Mouse (Mus musculus) Patski (cell line): Measurements from ENCODE around the gene Myh2. TPM values are rescaled to one million over a fixed set of nuclear protein-coding genes. Genes with fewer than 3 reads are reported as not detected.

Source experiments
- ATAC-seq: fragments of 100-300 bp; one replicate; pipeline ENCODE4 v1.8.0; 2021
- CTCF ChIA-PET: fragments of 350-600 bp; sonication (Branson Sonifier 250); formaldehyde crosslinking; loops from one replicate; lab custom pipeline; 2022; ENCODE audit warnings: inconsistent platforms; lab: Charles Lee
- POLR2A ChIA-PET: fragments of 350-600 bp; sonication (Branson Sonifier 250); formaldehyde crosslinking; loops from one replicate; lab custom pipeline; 2022; ENCODE audit warnings: antibody characterized with exemption, inconsistent platforms; lab: Charles Lee
- DNase-seq: peaks from one replicate; pipeline ENCODE4 v3.0.0-alpha.2; 2011; ENCODE audit warnings: low read depth, low spot score
- H3K27me3 ChIP-seq: fragments of 371-371 bp; one replicate; pipeline ENCODE4 v1.5.1; 2021
- CTCF ChIP-seq: fragments of 100-300 bp; IDR thresholded peaks from one replicate; pipeline ENCODE4 v1.5.1; 2021
- in situ Hi-C: fragments of 300-500 bp; cut with MboI; formaldehyde crosslinking; loops from 3 replicates; pipeline ENCODE4 v1.11.1; 2018; ENCODE audit warnings: low pct_unique_long_range_greater_than_20kb, mixed read lengths
- polyA plus RNA-seq: library from polyadenylated mRNA; unstranded; gene quantifications from one replicate; pipeline ENCODE4 v1.2.3, GENCODE M21; 2021

Myh2 gene
- polyA plus RNA-seq, 1 experiment from 2014 or later: not detected

DNA sequence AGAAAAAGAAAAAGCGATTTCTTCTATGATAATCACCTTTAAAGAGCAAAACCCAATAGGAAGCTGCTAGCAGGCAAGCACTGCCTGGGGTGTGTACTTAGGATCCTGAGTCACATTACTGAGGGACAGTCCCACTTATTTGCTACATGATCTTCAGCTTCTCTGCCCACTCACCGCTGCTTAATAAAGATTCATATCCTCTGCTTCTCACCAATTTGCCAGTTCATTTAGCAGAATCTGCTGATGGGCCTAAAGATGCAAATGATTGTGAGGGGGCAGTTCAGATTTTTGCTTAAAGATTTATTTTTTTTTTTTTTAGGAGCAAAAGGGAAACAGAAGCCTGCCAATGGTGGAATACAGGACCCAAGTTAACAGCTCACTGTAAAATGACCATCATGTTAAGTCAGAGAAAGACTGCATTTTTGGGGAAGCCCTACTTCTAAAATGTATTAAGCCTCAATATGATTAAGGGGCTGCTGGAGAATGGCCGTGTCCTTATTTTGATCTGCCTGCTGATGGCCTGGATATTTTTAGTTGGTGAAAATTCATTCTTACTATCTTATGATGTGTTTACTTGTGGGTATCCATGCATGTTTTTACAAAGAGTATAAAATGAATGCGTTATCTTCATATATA, 26.8 kb upstream of the Myh2 start:
- in situ Hi-C loops: no loop called here
- peaks cover 42% of the 10 kb centered on the region for H3K27me3 ChIP-seq
- CTCF ChIA-PET: no interaction called here
- ATAC-seq (no peak), DNase-seq (no peak)
- POLR2A ChIA-PET: no interaction called here
- no peak for TF ChIP-seq CTCF

GRCm38 (mm10) chr11:67144559-67145265, 26.1 kb upstream of the Myh2 start:
- TF ChIP-seq CTCF: no peak
- ChIA-PET POLR2A (no interaction called here), CTCF (no interaction called here)
- DNase-seq: no peak
- in situ Hi-C loops: no loop called here
- ATAC-seq: no peak
- H3K27me3 ChIP-seq: peaks cover 42% of the 10 kb centered on the region

GRCm38 (mm10) chr11:67145482-67146408, 25.1 kb upstream of the Myh2 start:
- ChIA-PET POLR2A (no interaction called here), CTCF (no interaction called here)
- no peak for DNase-seq
- TF ChIP-seq CTCF: no peak
- no peak for ATAC-seq
- in situ Hi-C loops: no loop called here
- H3K27me3 ChIP-seq: peaks cover 43% of the 10 kb centered on the region

DNA sequence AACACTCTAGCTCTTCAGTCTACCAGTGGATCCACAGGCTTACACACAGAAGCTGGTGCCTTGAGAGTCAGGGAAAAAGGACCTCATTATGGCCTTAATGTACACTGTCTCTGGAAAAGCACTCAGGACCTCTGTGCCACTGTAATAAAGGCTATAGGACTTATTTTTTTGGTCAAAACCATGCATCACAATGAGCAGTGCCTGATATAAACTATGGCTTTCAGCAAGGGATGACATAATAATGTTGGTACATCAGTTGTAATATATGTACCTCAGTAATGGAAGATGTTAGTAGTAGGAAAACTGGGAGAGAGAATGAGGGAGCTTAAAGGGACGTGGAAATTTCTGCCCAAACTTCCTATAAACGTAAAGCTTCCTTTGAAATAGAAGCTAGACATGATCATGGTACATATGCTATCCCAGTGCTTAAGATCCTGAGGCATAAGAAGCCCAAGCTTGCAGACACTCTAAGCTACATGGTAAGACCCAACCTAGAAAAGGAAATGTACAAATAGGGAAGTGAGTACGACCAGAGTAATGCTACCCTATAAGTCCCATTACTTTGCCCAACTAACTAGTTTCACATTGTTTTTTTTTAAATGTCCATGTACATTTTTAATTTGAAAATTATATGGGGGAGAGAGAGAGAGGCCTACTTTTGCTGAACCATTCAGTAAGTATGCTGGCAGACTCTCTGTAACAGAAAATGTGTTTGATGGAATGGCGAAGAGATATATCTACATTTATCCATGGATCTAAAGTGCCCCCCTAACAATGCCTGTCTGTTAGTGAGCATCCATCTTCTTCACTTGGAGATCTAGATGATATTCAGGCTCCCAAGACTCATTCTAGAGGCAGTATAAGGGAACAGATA, 24.2 kb upstream of the Myh2 start:
- ATAC-seq (no peak), DNase-seq (no peak)
- POLR2A ChIA-PET: no interaction called here
- in situ Hi-C loops: no loop called here
- CTCF ChIA-PET: no interaction called here
- peaks cover 42% of the 10 kb centered on the region for H3K27me3 ChIP-seq
- TF ChIP-seq CTCF: no peak

GRCm38 (mm10) chr11:67147283-67147921, 23.4 kb upstream of the Myh2 start:
- TF ChIP-seq CTCF: no peak
- DNase-seq (no peak), ATAC-seq (no peak)
- in situ Hi-C loops: no loop called here
- ChIA-PET POLR2A (no interaction called here), CTCF (no interaction called here)
- peaks cover 37% of the 10 kb centered on the region for H3K27me3 ChIP-seq

- ChIA-PET POLR2A (no interaction called here), CTCF (no interaction called here)
- TF ChIP-seq CTCF: no peak
- H3K27me3 ChIP-seq: peaks cover 33% of the 10 kb centered on the region
- no peak for DNase-seq
- no peak for ATAC-seq
- in situ Hi-C loops: no loop called here
Measured at GRCm38 (mm10) chr11:67148286-67149012, 22.4 kb upstream of the Myh2 start.

DNA sequence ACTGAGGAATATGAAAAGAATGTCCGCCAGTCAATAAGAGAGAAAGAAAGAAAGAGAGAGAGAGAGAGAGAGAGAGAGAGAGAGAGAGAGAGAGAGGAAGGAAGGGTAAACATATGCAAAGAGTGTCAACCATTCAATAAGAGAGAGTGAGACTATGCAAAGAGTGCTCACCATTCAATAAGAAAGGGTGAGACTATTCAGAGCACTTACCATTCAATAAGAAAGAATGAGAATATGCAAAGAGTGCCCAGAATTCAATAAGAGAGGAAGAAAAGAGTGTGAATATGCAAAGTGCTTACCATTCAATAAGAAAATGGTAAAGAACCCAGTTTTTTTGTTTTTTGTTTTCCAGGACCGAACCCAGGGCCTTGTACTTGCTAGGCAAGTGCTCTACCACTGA, 20.6 kb upstream of the Myh2 start:
- ATAC-seq (no peak), DNase-seq (no peak)
- H3K27me3 ChIP-seq: peaks cover 28% of the 10 kb centered on the region
- in situ Hi-C loops: no loop called here
- TF ChIP-seq CTCF: no peak
- ChIA-PET CTCF (interaction anchor here (1.1 kb wide), 1 partner anchor 11 kb away, joined by 4 read pairs; no protein-coding TSS in a partner anchor), POLR2A (no interaction called here)

DNA sequence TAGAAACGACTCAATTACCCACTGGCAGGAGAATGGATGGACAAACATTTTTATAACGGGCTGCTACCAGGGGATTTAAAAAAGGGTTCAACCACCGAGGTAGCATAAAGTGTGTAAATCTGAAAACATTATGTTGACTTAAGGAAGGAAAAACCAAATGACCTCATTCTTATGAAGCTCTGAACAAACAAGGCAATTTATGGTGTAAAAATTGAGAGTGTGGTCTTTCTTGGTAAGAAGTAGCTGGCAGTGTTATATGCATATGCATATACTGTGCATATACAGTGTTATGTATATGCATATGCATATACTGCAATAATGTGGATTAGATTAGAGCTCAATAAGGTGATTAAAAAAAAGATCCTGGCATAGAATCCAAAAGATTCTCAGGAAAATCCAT, 19.7 kb upstream of the Myh2 start:
- CTCF ChIA-PET: interaction anchor here (1.1 kb wide), 1 partner anchor 12 kb away, joined by 4 read pairs; no protein-coding TSS in a partner anchor

More for the DNA sequence above, 19.7 kb upstream of the Myh2 start:
- in situ Hi-C loops: no loop called here
- ATAC-seq (no peak), DNase-seq (no peak)
- peaks cover 30% of the 10 kb centered on the region for H3K27me3 ChIP-seq
- no peak for TF ChIP-seq CTCF
- POLR2A ChIA-PET: no interaction called here
